Mouse (Mus musculus) limb, embryonic 12.5 days (tissue): ENCODE measurements around the gene Smad3. TPM values are rescaled to one million over a fixed set of nuclear protein-coding genes. Genes with fewer than 3 reads are reported as not detected.

Experiments
- ATAC-seq: fragments of 200-750 bp; cut with Nextera tagmentation; 2 replicates; pipeline ENCODE4 v1.8.0; 2017; ENCODE audit warnings: low read depth, moderate TSS enrichment; ENCODE audit not compliant: insufficient number of reproducible peaks, insufficient read depth, low FRiP score, low TSS enrichment
- H3K27ac ChIP-seq: fragments of 300-500 bp; sonication (generic); 2 replicates; pipeline ENCODE4 v1.5.1; 2016; ENCODE audit warnings: mild to moderate bottlenecking, moderate library complexity
- H3K27me3 ChIP-seq: fragments of 300-500 bp; sonication (generic); 2 replicates; pipeline ENCODE4 v1.6.1; 2016; ENCODE audit warnings: mild to moderate bottlenecking, moderate library complexity
- H3K36me3 ChIP-seq: fragments of 300-500 bp; sonication (generic); 2 replicates; pipeline ENCODE4 v1.6.1; 2016; ENCODE audit warnings: mild to moderate bottlenecking, moderate library complexity
- H3K4me1 ChIP-seq: fragments of 300-500 bp; sonication (generic); replicated peaks from 2 replicates; pipeline ENCODE4 v1.6.1; 2016
- H3K4me2 ChIP-seq: fragments of 300-500 bp; sonication (generic); 2 replicates; pipeline ENCODE4 v1.6.1; 2016; ENCODE audit warnings: mild to moderate bottlenecking, moderate library complexity
- H3K4me3 ChIP-seq: fragments of 300-500 bp; sonication (generic); replicated peaks from 2 replicates; pipeline ENCODE4 v1.5.1; 2016; ENCODE audit warnings: mild to moderate bottlenecking
- H3K9ac ChIP-seq: fragments of 300-500 bp; sonication (generic); replicated peaks from 2 replicates; pipeline ENCODE4 v1.6.1; 2016; ENCODE audit warnings: mild to moderate bottlenecking, moderate library complexity
- H3K9me3 ChIP-seq: fragments of 300-500 bp; sonication (generic); 2 replicates; pipeline ENCODE4 v1.6.1; 2016; ENCODE audit warnings: mild to moderate bottlenecking, moderate library complexity
- WGBS: fragments of 180-500 bp; shearing (Covaris S2); methylation state at CpG from one replicate; pipeline ENCODE4 v1.1.7; 2016; 5-methylcytosine and 5-hydroxymethylcytosine counted together
- polyA plus RNA-seq: library from polyadenylated mRNA; unstranded; fragments of >200 nt; fragmentation: Nextera tagmentation; extraction: Ambion mirVana; gene quantifications from 2 replicates; pipeline ENCODE4 v1.2.1, GENCODE M21; 2016

Gene Smad3
- polyA plus RNA-seq, 1 experiment from 2014 or later = 39.9 TPM

DNA sequence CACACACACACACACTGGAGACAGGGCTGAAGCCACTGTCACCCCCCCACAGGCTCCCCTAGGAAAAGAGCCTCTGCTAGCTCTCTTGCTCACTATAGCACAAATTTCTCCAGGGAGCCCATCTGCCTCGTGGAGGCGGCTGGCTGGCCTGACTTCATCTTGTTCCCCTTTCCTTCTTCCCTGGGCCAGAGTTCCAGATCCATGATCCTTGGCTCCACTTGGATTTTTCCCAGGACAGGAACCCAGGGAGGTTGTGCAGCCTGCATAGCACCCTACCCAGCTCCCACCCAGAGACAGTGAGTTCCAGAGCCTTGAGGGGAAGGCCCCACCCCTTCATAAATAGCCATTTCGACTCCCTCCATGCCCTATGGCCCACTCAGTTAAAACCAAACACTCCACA is 29.8 kb upstream of the Smad3 start:
- H3K4me1 ChIP-seq = peaks cover 67% of the 10 kb centered on the region
- no peak for ATAC-seq

DNA sequence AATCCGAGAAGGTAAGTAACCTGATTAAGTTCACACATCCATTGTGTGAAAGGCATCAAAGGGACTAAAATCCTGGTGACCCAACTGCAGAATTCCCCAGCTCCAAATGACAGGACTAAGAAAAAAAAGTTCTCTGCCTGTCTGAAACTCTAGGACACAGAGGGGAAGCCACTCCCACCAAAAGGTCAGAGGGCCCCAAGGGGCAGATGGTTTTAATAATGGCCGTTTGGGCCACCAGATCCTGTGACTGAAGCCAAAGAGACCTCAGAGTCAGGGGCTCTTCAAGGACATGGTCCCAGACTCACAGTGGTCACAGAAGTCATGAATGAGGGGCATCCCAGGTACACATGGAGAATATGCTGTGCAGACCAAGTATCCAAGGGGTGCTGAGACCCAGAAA is 29.3 kb upstream of the Smad3 start:
- H3K27me3 ChIP-seq = no peaks in the 10 kb centered on the region
- ATAC-seq = no peak
- no peaks in the 10 kb centered on the region for H3K36me3 ChIP-seq
- H3K4me1 ChIP-seq = peaks cover 72% of the 10 kb centered on the region
- 8% methylated on average over 2 of the region's 2 CpGs for WGBS
- H3K4me2 ChIP-seq = no peak overlapping the region
- H3K4me3 ChIP-seq = no peak overlapping the region
- peak overlapping the region; percentile 53; the same call in 1 of the 2 replicates for H3K27ac ChIP-seq
- H3K9me3 ChIP-seq = no peaks in the 10 kb centered on the region
- no peak overlapping the region for H3K9ac ChIP-seq

More for the DNA sequence above, 29.8 kb upstream of the Smad3 start:
- Histone ChIP-seq H3K9me3 (no peaks in the 10 kb centered on the region), H3K36me3 (no peaks in the 10 kb centered on the region), H3K9ac (no peak overlapping the region), H3K4me3 (no peak overlapping the region), H3K4me2 (no peak overlapping the region), H3K27me3 (no peaks in the 10 kb centered on the region), H3K27ac (peak overlapping the region; percentile 53)
- WGBS = 20% methylated on average over 3 of the region's 3 CpGs

DNA sequence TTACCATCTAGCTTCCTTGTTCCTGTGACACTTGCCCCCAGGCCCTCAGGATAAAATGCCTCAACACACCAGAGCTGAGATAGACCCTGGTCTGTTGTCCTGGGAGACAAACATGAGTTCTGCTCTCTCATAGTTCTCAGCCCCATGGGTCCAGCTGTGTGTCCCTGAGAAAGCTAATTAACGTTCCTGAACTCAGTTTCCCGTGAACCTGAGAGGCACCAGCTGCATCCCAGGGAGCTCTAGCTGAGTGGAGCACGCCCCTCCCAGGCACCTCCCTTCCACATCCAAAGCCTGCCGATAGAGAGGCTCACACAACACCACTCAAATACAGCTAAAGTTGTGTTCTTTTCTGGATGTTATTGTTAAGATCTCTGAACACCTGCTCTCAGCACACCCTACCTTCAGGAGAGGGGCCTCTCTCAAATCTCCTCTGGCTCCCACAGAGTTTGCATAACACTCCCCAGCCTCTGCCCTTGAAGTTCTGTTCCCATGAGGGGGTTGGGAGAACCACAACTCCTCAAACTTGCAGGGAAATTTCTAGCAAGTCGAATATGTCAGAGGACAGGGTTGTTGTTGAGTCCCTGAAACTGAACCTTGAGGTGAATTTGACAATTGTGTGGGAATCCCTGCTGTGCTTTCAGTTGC is 28.4 kb upstream of the Smad3 start:
- Histone ChIP-seq H3K4me1 (peaks cover 74% of the 10 kb centered on the region), H3K27me3 (no peaks in the 10 kb centered on the region), H3K4me3 (no peak overlapping the region), H3K27ac (peak overlapping the region; percentile 53; the same call in 1 of the 2 replicates), H3K9me3 (no peaks in the 10 kb centered on the region), H3K9ac (no peak overlapping the region), H3K4me2 (no peak overlapping the region), H3K36me3 (no peaks in the 10 kb centered on the region)
- 12% methylated on average over 5 of the region's 5 CpGs for WGBS
- ATAC-seq = no peak

GRCm38 (mm10) chr9:63785492-63785891 is 27.7 kb upstream of the Smad3 start:
- Histone ChIP-seq H3K4me1 (peaks cover 79% of the 10 kb centered on the region), H3K27me3 (no peaks in the 10 kb centered on the region), H3K4me2 (no peak overlapping the region), H3K27ac (no peak overlapping the region), H3K36me3 (no peaks in the 10 kb centered on the region), H3K9me3 (no peaks in the 10 kb centered on the region), H3K9ac (no peak overlapping the region), H3K4me3 (no peak overlapping the region)
- no peak for ATAC-seq
- 70% methylated on average over 5 of the region's 5 CpGs for WGBS

DNA sequence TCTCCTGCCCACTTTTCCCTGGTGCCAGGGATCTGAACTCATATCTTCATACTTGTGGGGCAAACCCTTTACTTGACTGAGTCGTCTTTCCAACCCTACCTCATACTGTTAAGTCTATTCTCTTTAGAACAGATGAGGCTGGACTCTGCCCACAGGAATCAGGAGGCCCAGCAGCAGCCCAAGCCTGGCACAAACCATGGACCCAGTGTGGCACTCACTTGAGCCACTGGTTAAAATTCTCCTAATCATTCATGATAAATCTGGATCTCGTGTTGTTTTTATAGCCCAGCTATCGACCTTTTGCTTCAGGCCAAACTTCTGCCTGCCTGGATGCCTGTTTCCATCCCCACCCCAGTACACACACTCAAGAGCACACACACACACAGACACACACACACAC is 26.8 kb upstream of the Smad3 start:
- no peak for ATAC-seq
- no peak overlapping the region for H3K27ac ChIP-seq
- H3K4me3 ChIP-seq = no peak overlapping the region
- no peaks in the 10 kb centered on the region for H3K36me3 ChIP-seq
- H3K27me3 ChIP-seq = no peaks in the 10 kb centered on the region
- peaks cover 79% of the 10 kb centered on the region for H3K4me1 ChIP-seq
- no peak overlapping the region for H3K4me2 ChIP-seq
- no peak overlapping the region for H3K9ac ChIP-seq
- 58% methylated on average over 3 of the region's 3 CpGs for WGBS
- H3K9me3 ChIP-seq = no peaks in the 10 kb centered on the region

DNA sequence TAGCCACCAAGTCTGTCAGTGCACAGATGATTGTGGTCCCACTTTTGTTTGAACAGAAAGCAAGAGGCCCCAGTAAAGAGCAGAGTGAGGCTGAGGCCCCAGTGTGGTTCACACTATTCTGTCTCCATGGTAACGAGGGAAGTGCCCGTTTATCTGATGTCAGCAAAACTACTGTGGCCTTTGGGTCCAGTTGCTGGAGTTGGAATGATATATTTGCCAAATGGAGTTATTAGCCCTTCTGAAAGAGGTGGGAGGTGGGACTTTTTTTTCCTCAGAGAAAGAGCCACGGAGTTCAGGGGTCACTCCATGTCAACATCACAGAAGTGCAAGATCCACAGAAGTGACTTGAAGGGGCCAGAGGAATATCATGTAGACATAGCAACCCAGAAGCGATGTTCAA is 24.9 kb upstream of the Smad3 start:
- Histone ChIP-seq H3K9me3 (no peaks in the 10 kb centered on the region), H3K27me3 (no peaks in the 10 kb centered on the region), H3K4me2 (no peak overlapping the region), H3K9ac (no peak overlapping the region), H3K36me3 (no peaks in the 10 kb centered on the region), H3K4me3 (no peak overlapping the region), H3K27ac (no peak overlapping the region), H3K4me1 (peaks cover 66% of the 10 kb centered on the region)
- ATAC-seq = no peak
- 35% methylated on average over 4 of the region's 4 CpGs for WGBS

- no peaks in the 10 kb centered on the region for H3K27me3 ChIP-seq
- H3K4me2 ChIP-seq = no peak overlapping the region
- no peaks in the 10 kb centered on the region for H3K36me3 ChIP-seq
- H3K4me1 ChIP-seq = peaks cover 58% of the 10 kb centered on the region
- ATAC-seq = no peak
- H3K9ac ChIP-seq = no peak overlapping the region
- no peak overlapping the region for H3K4me3 ChIP-seq
- H3K9me3 ChIP-seq = no peaks in the 10 kb centered on the region
- no peak overlapping the region for H3K27ac ChIP-seq
- 65% methylated on average over 7 of the region's 7 CpGs for WGBS
Observed at GRCm38 (mm10) chr9:63781714-63782464, 24.1 kb upstream of the Smad3 start.

DNA sequence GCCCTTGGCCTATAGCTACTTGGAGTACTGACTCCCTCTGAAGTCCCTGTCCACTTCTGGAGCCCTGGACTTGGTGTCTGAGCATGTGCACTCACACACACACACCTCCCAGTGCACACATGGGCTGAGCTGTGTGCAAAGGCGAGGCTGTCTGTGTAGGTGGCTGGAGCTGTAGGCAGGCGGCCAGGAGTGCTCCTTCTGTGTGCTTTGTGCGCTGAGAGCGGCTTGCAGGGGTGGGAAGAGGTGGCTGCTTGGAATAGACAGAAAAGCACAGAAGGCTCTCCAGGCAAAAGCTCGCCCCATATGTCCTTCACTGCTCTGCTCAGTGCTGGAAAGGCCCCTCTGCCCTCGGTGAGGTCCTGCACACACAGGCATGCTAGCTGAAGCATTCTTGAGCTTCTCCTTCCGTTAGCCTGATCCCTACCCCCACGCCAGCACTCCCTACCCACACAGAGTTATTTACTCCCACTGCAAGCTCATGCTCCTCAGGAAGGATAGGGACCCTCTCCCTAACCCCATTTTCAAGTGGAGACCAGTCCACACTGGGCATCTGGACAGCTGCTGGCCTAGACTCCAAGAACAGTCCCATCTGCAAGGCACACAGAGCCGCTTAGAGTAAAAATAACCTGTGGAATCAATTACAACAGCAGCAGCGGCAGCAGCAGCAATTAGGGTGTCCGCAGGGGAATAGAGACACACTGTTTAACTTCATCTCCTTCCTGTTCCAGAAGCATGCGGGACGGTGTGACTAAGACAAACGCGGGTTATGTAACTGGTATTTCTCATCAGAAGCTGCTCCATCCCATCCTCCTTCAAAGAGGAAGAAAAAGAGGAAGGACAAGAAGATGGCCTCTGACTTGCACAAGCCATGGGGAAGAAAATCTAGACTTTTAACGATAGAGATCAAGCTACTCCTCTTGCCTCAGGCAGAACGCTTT is 22.4 kb upstream of the Smad3 start:
- WGBS = 18% methylated on average over 17 of the region's 17 CpGs
- Histone ChIP-seq H3K4me2 (peak overlapping the region; percentile 35), H3K36me3 (no peaks in the 10 kb centered on the region), H3K4me3 (no peak overlapping the region), H3K9me3 (no peaks in the 10 kb centered on the region), H3K9ac (no peak overlapping the region), H3K27me3 (no peaks in the 10 kb centered on the region), H3K4me1 (peaks cover 41% of the 10 kb centered on the region), H3K27ac (peak overlapping the region; percentile 88)
- peak; percentile 67 for ATAC-seq

GRCm38 (mm10) chr9:63776735-63777134 is 18.9 kb upstream of the Smad3 start:
- ATAC-seq = no peak
- no peak overlapping the region for H3K4me3 ChIP-seq
- H3K4me1 ChIP-seq = peaks cover 40% of the 10 kb centered on the region
- H3K36me3 ChIP-seq = no peaks in the 10 kb centered on the region
- 68% methylated on average over 3 of the region's 3 CpGs for whole genome bisulfite sequencing
- 0 out of 2 replicates have a peak, but pooled peaks cover 6% of the 10 kb centered on the region for H3K27me3 ChIP-seq
- no peak overlapping the region for H3K27ac ChIP-seq
- no peak overlapping the region for H3K9ac ChIP-seq
- no peaks in the 10 kb centered on the region for H3K9me3 ChIP-seq
- H3K4me2 ChIP-seq = no peak overlapping the region

DNA sequence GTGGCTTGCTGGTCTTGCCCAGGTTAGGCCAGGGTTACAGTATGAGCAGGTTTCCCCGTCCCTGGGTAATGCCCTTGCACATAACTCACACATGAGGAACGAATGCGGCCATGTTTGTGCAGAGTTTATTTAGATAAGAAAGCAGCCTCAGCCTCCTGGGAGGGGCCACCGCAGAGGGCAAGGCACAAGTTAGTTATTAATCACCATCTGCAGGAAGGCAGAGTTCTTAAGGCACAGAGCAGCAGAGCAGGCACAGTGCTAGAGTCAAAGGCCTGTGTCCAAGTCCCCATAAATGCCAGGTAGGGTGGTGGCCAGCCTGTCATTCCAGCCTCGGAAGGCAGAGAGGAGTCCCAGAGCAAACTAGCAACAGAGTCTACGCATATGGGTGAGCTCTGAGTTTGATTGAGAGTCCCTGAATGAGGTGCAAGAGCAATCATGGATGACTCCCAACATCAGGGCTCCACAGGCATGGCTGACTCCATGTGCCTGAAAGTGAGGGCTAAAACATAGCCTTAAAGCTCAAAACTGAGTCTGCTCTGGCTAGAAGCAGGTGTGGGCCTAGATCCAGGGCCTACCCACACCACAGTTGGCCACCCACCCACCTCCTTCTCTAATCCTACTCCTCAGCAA is 17.2 kb upstream of the Smad3 start:
- Histone ChIP-seq H3K4me1 (peaks cover 28% of the 10 kb centered on the region), H3K36me3 (no peaks in the 10 kb centered on the region), H3K4me3 (no peak overlapping the region), H3K4me2 (no peak overlapping the region), H3K9me3 (no peaks in the 10 kb centered on the region), H3K9ac (no peak overlapping the region), H3K27ac (no peak overlapping the region), H3K27me3 (0 out of 2 replicates have a peak, but pooled peaks cover 6% of the 10 kb centered on the region)
- WGBS = 79% methylated on average over 6 of the region's 6 CpGs
- ATAC-seq = no peak
